Mouse (Mus musculus) MEL (cell line): Measurements from ENCODE around the gene Fam124b. TPM values are rescaled to one million over a fixed set of nuclear protein-coding genes. Genes with fewer than 3 reads are reported as not detected.

Experiments used
- DNase-seq: peaks from one replicate; pipeline ENCODE4 v3.0.0; 2011; ENCODE audit warnings: low read depth, low spot score
- H3K27ac ChIP-seq: 2 replicates; pipeline ENCODE4 v1.5.1; 2012; ENCODE audit warnings: low read depth, mild to moderate bottlenecking, control low read depth, low read length, moderate library complexity; ENCODE audit not compliant: control insufficient read depth
- H3K27me3 ChIP-seq, 2 experiments: fragments of 150-350 bp in 1 of 2; sonication (generic) in 1 of 2; 2 replicates each; pipeline ENCODE4 v1.6.1; 2012; ENCODE audit warnings: low read length in 2 of 2, mild to moderate bottlenecking in 2 of 2, improper control_type of control experiment in 1 of 2, moderate library complexity in 1 of 2; ENCODE audit not compliant: insufficient read depth in 2 of 2, control insufficient read depth in 1 of 2
- H3K36me3 ChIP-seq, 2 experiments: 2 replicates each; pipeline ENCODE4 v1.6.1; 2012 to 2014; ENCODE audit warnings: low read length in 2 of 2, improper control_type of control experiment in 1 of 2, inconsistent platforms in 1 of 2, mild to moderate bottlenecking in 1 of 2; ENCODE audit not compliant: insufficient read depth in 2 of 2, control insufficient read depth in 1 of 2
- H3K4me1 ChIP-seq, 2 experiments: fragments of 150-350 bp in 1 of 2; sonication (generic) in 1 of 2; 2 replicates each; pipeline ENCODE4 v1.6.1; 2012; ENCODE audit warnings: low read length in 2 of 2, improper control_type of control experiment in 1 of 2, mild to moderate bottlenecking in 1 of 2; ENCODE audit not compliant: insufficient read depth in 2 of 2, control insufficient read depth in 1 of 2
- H3K4me3 ChIP-seq, 2 experiments: fragments of 150-350 bp in 1 of 2; sonication (generic) in 1 of 2; 2 replicates each; pipeline ENCODE4 v1.5.1; 2012; ENCODE audit warnings: low read depth in 2 of 2, low read length in 2 of 2, mild to moderate bottlenecking in 2 of 2, moderate library complexity in 2 of 2, control low read depth in 1 of 2, improper control_type of control experiment in 1 of 2; ENCODE audit not compliant: control insufficient read depth in 1 of 2, insufficient read depth in 1 of 2
- H3K79me2 ChIP-seq: 2 replicates; pipeline ENCODE4 v1.6.1; 2012; ENCODE audit warnings: mild to moderate bottlenecking, low read length, moderate library complexity; ENCODE audit not compliant: control insufficient read depth, poor library complexity, insufficient read depth
- H3K9ac ChIP-seq: 2 replicates; pipeline ENCODE4 v1.6.1; 2012; ENCODE audit warnings: low read depth, mild to moderate bottlenecking, control low read depth, low read length, moderate library complexity; ENCODE audit not compliant: control insufficient read depth, poor library complexity, severe bottlenecking
- H3K9me3 ChIP-seq: fragments of 150-350 bp; sonication (generic); replicated peaks from 2 replicates; pipeline ENCODE4 v1.6.1; 2012; ENCODE audit warnings: mild to moderate bottlenecking, low read length, improper control_type of control experiment, moderate library complexity; ENCODE audit not compliant: insufficient read depth
- BHLHE40 ChIP-seq: IDR thresholded peaks from 2 replicates; pipeline ENCODE4 v1.6.1; 2012; ENCODE audit warnings: low read depth, mild to moderate bottlenecking, inconsistent platforms, low read length, improper control_type of control experiment, borderline replicate concordance
- CHD2 ChIP-seq: IDR thresholded peaks from 2 replicates; pipeline ENCODE4 v1.6.1; 2011; ENCODE audit warnings: low read length, improper control_type of control experiment
- CTCF ChIP-seq, 3 experiments: IDR thresholded peaks in 2 of 3; conservative IDR thresholded peaks in 1 of 3; 2 replicates each; pipeline ENCODE4 v1.5.1; 2011 to 2012; ENCODE audit warnings: low read length in 3 of 3, low read depth in 2 of 3, mild to moderate bottlenecking in 2 of 3, improper control_type of control experiment in 1 of 3, inconsistent platforms in 1 of 3, mixed read lengths in 1 of 3, moderate library complexity in 1 of 3; ENCODE audit not compliant: control insufficient read depth in 1 of 3, insufficient read depth in 1 of 3, poor library complexity in 1 of 3, severe bottlenecking in 1 of 3
- E2F4 ChIP-seq: IDR thresholded peaks from 2 replicates; pipeline ENCODE4 v1.6.1; 2011; ENCODE audit warnings: low read depth, low read length, improper control_type of control experiment, borderline replicate concordance
- EP300 ChIP-seq, 2 experiments: IDR thresholded peaks; 2 replicates each; pipeline ENCODE4 v1.6.1; 2011; ENCODE audit warnings: improper control_type of control experiment in 2 of 2, low read length in 2 of 2, low read depth in 1 of 2, mild to moderate bottlenecking in 1 of 2
- ETS1 ChIP-seq: IDR thresholded peaks from 2 replicates; pipeline ENCODE4 v1.6.1; 2012; ENCODE audit warnings: low read depth, mild to moderate bottlenecking, inconsistent platforms, low read length, improper control_type of control experiment, moderate library complexity
- GABPA ChIP-seq: IDR thresholded peaks from 2 replicates; pipeline ENCODE4 v1.6.1; 2012; ENCODE audit warnings: low read depth, mild to moderate bottlenecking, inconsistent platforms, low read length, improper control_type of control experiment, moderate library complexity
- MAFK ChIP-seq: IDR thresholded peaks from 2 replicates; pipeline ENCODE4 v1.6.1; 2011; ENCODE audit warnings: low read depth, mild to moderate bottlenecking, low read length, improper control_type of control experiment, borderline replicate concordance
- MAX ChIP-seq: IDR thresholded peaks from 2 replicates; pipeline ENCODE4 v1.6.1; 2011; ENCODE audit warnings: low read length, improper control_type of control experiment
- MAZ ChIP-seq: IDR thresholded peaks from 2 replicates; pipeline ENCODE4 v1.6.1; 2012; ENCODE audit warnings: low read depth, mild to moderate bottlenecking, inconsistent platforms, low read length, improper control_type of control experiment
- MEF2A ChIP-seq: IDR thresholded peaks from 2 replicates; pipeline ENCODE4 v1.6.1; 2014; ENCODE audit warnings: low read depth, mild to moderate bottlenecking, inconsistent platforms, low read length, improper control_type of control experiment; ENCODE audit not compliant: poor library complexity, insufficient replicate concordance, severe bottlenecking; ENCODE audit errors: extremely low read depth
- MXI1 ChIP-seq: IDR thresholded peaks from 2 replicates; pipeline ENCODE4 v1.6.1; 2011; ENCODE audit warnings: mild to moderate bottlenecking, low read depth, low read length, improper control_type of control experiment
- MYB ChIP-seq: IDR thresholded peaks from 2 replicates; pipeline ENCODE4 v1.6.1; 2011; ENCODE audit warnings: mild to moderate bottlenecking, low read depth, low read length, improper control_type of control experiment
- MYC ChIP-seq: IDR thresholded peaks from 2 replicates; pipeline ENCODE4 v1.6.1; 2011; ENCODE audit warnings: low read depth, mild to moderate bottlenecking, low read length, improper control_type of control experiment, moderate library complexity
- POLR2AphosphoS5 ChIP-seq: IDR thresholded peaks from 2 replicates; pipeline ENCODE4 v1.6.1; 2012; ENCODE audit warnings: low read depth, borderline replicate concordance, mild to moderate bottlenecking, inconsistent platforms, low read length, moderate library complexity, mixed read lengths
- RAD21 ChIP-seq: IDR thresholded peaks from 2 replicates; pipeline ENCODE4 v1.6.1; 2011; ENCODE audit warnings: mild to moderate bottlenecking, low read depth, low read length, improper control_type of control experiment
- SIN3A ChIP-seq: IDR thresholded peaks from 2 replicates; pipeline ENCODE4 v1.6.1; 2012; ENCODE audit warnings: low read length, improper control_type of control experiment, inconsistent platforms
- SMC3 ChIP-seq: IDR thresholded peaks from 2 replicates; pipeline ENCODE4 v1.6.1; 2011; ENCODE audit warnings: low read depth, low read length, improper control_type of control experiment
- TBP ChIP-seq: IDR thresholded peaks from 2 replicates; pipeline ENCODE4 v1.8.0; 2011; ENCODE audit warnings: low read depth, low read length, improper control_type of control experiment
- TCF12 ChIP-seq: IDR thresholded peaks from 2 replicates; pipeline ENCODE4 v1.6.1; 2014; ENCODE audit warnings: low read depth, mild to moderate bottlenecking, inconsistent platforms, low read length, improper control_type of control experiment, moderate library complexity
- USF1 ChIP-seq: IDR thresholded peaks from 2 replicates; pipeline ENCODE4 v1.6.1; 2014; ENCODE audit warnings: low read depth, mild to moderate bottlenecking, inconsistent platforms, low read length, improper control_type of control experiment, moderate library complexity
- ZC3H11A ChIP-seq: IDR thresholded peaks from 2 replicates; pipeline ENCODE4 v1.6.1; 2012; ENCODE audit warnings: low read depth, mild to moderate bottlenecking, inconsistent platforms, low read length, improper control_type of control experiment
- ZNF384 ChIP-seq: IDR thresholded peaks from 2 replicates; pipeline ENCODE4 v1.6.1; 2012; ENCODE audit warnings: low read depth, mild to moderate bottlenecking, inconsistent platforms, low read length, improper control_type of control experiment
- polyA plus RNA-seq, 2 experiments: library from polyadenylated mRNA; stranded (reverse) in 1 of 2; unstranded in 1 of 2; fragments of >175 nt in 1 of 2; fragments of >200 nt in 1 of 2; gene quantifications; 2 replicates each; pipeline versions ENCODE4 v1.2.1 to v1.2.4; 2012; ENCODE audit warnings: low replicate concordance in 2 of 2, low read depth in 1 of 2; ENCODE audit not compliant: insufficient read length in 2 of 2, insufficient read depth in 1 of 2, missing spikeins in 1 of 2
- total RNA-seq: library from RNA; depleted of rRNA; stranded (reverse); fragments of 300-350 nt; gene quantifications from 2 replicates; pipeline ENCODE4 v1.2.3, GENCODE M21; 2012

Fam124b gene
- total and polyA plus RNA-seq, 3 experiments = not detected

GRCm38 (mm10) chr1:80236126-80236525 lies 17.9 kb upstream of the Fam124b start:
- H3K27ac ChIP-seq = no peak overlapping the region
- no peak overlapping the region for H3K9ac ChIP-seq
- H3K79me2 ChIP-seq = no peaks in the 10 kb centered on the region
- no peak overlapping the region for H3K4me3 ChIP-seq
- TF ChIP-seq SIN3A (no peak), EP300 (IDR thresholded peaks at IDR 0.05; ENCODE audit: low read depth in 1 of 2, low read length in 2 of 2) (no peak), CHD2 (no peak)
- H3K9me3 ChIP-seq = no peaks in the 10 kb centered on the region
- DNase-seq = no peak
- H3K4me1 ChIP-seq = no peaks in the 10 kb centered on the region
- H3K36me3 ChIP-seq = no peaks in the 10 kb centered on the region
- H3K27me3 ChIP-seq = no peaks in the 10 kb centered on the region

DNA sequence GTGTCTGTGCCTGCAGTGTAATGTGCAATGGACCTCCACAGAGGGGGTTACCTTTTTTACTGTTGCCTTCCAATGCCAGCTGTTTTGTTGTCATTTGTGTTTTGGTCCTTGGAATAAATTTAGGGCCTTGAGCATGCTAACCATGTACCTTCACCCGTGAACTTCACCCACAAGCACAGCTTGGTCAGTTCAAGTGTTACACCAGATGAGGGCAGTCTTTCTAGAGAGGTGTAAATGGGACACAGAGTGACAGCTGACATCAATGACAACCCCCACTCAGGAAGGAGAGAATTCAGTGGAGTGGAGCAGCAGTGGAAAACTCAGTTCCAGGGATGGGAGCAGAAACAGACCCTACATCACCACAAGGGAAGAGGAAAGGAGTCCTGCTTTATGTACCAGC lies 12.3 kb upstream of the Fam124b start:
- TF ChIP-seq EP300 (IDR thresholded peaks at IDR 0.05; ENCODE audit: low read depth in 1 of 2, low read length in 2 of 2) (no peak), MEF2A (no peak), CTCF (IDR thresholded peaks at IDR 0.05 in 2 of 3, conservative IDR thresholded peaks at IDR 0.05 in 1 of 3; ENCODE audit: control insufficient read depth in 1 of 3, insufficient read depth in 1 of 3, low read depth in 2 of 3, low read length in 3 of 3, poor library complexity in 1 of 3, severe bottlenecking in 1 of 3) (peak in 2 of 3 experiments; percentile 17 to 39; a peak in 2 of 6 replicates), CHD2 (no peak), MAFK (no peak), POLR2AphosphoS5 (no peak), SMC3 (peak; percentile 62), TCF12 (no peak), MYB (no peak), GABPA (no peak), ZC3H11A (no peak), MAZ (no peak), ZNF384 (no peak), E2F4 (no peak), USF1 (no peak), SIN3A (no peak), ETS1 (no peak), TBP (no peak), MYC (no peak), RAD21 (peak; percentile 27), MXI1 (no peak), MAX (no peak), BHLHE40 (no peak)
- no peak overlapping the region for H3K9ac ChIP-seq
- no peak overlapping the region for H3K4me3 ChIP-seq
- no peak overlapping the region for H3K27ac ChIP-seq
- H3K36me3 ChIP-seq = no peaks in the 10 kb centered on the region
- H3K9me3 ChIP-seq = no peaks in the 10 kb centered on the region
- peak; percentile 8 for DNase-seq
- no peaks in the 10 kb centered on the region for H3K4me1 ChIP-seq
- no peaks in the 10 kb centered on the region; a peak in 1 of 4 replicates for H3K27me3 ChIP-seq
- no peaks in the 10 kb centered on the region for H3K79me2 ChIP-seq
